Mouse (Mus musculus) spleen, postnatal 14 days (tissue): ENCODE measurements around the gene Scin.
A peak's percentile ranks its signal among the peaks of the same experiment; 100 is the strongest.
"Not testable (repeated sequence)": the region's sequence is repeated elsewhere in the genome, so short reads cannot be mapped to it uniquely, and the experiment has no call there.

Experiments
- DNase-seq, 2 experiments: peaks; one replicate each; pipeline ENCODE4 v3.0.0; 2021 to 2022; ENCODE audit warnings: low spot score in 2 of 2

The Scin gene

GRCm38 (mm10) chr12:40133573-40134271 is at the start of gene Scin:
Scin (minus strand) TSS chr12:40134228.
- no peak for DNase-seq

GRCm38 (mm10) chr12:40177089-40177488 is 43.1 kb upstream of the Scin start:
- DNase-seq: peak in 1 of 2 experiments; percentile 2

- DNase-seq: no peak
Observed at GRCm38 (mm10) chr12:40176158-40176557, 42.1 kb upstream of the Scin start.

GRCm38 (mm10) chr12:40175171-40175570 is 41.1 kb upstream of the Scin start:
- not testable (repeated sequence) for DNase-seq

GRCm38 (mm10) chr12:40171637-40172036 is 37.6 kb upstream of the Scin start:
- DNase-seq: no peak

- no peak for DNase-seq
Observed at GRCm38 (mm10) chr12:40169675-40170074, 35.6 kb upstream of the Scin start.

GRCm38 (mm10) chr12:40164621-40165020 is 30.6 kb upstream of the Scin start:
- no peak for DNase-seq

- no peak for DNase-seq
Observed at GRCm38 (mm10) chr12:40160777-40161176, 26.7 kb upstream of the Scin start.

- DNase-seq: no peak
Observed at GRCm38 (mm10) chr12:40154188-40154587, 20.2 kb upstream of the Scin start.

GRCm38 (mm10) chr12:40152353-40153069 is 18.5 kb upstream of the Scin start:
- no peak for DNase-seq

GRCm38 (mm10) chr12:40147319-40147718 is 13.3 kb upstream of the Scin start:
- no peak for DNase-seq

GRCm38 (mm10) chr12:40146510-40146909 is 12.5 kb upstream of the Scin start:
- no peak for DNase-seq

GRCm38 (mm10) chr12:40140706-40141105 is 6.7 kb upstream of the Scin start:
- DNase-seq: no peak

- no peak for DNase-seq
Observed at GRCm38 (mm10) chr12:40139484-40140245, 5.6 kb upstream of the Scin start.

- no peak for DNase-seq
Observed at GRCm38 (mm10) chr12:40134529-40134928, 501 bp upstream of the Scin start.

GRCm38 (mm10) chr12:40133194-40133572 is 845 bp downstream of the Scin start:
- DNase-seq: no peak

- no peak for DNase-seq
Observed at GRCm38 (mm10) chr12:40118872-40119271, 15.2 kb downstream of the Scin start.

GRCm38 (mm10) chr12:40117045-40117444 is 17.0 kb downstream of the Scin start:
- no peak for DNase-seq

GRCm38 (mm10) chr12:40116214-40116613 is 17.8 kb downstream of the Scin start:
- DNase-seq: no peak

GRCm38 (mm10) chr12:40114883-40115282 is 19.1 kb downstream of the Scin start:
- no peak for DNase-seq

- DNase-seq: no peak
Observed at GRCm38 (mm10) chr12:40114020-40114419, 20.0 kb downstream of the Scin start.

- no peak for DNase-seq
Observed at GRCm38 (mm10) chr12:40113605-40114004, 20.4 kb downstream of the Scin start.

GRCm38 (mm10) chr12:40109227-40109626 is 24.8 kb downstream of the Scin start:
- no peak for DNase-seq
